Mouse (Mus musculus) neural tube, embryonic 12.5 days (tissue): ENCODE results near the gene Gmds. TPM values are rescaled to one million over a fixed set of nuclear protein-coding genes. Genes with fewer than 3 reads are reported as not detected.

Source experiments
- ATAC-seq: fragments of 200-750 bp; cut with Nextera tagmentation; 2 replicates; pipeline ENCODE4 v1.8.0; 2017; ENCODE audit warnings: low read depth, mild to moderate bottlenecking, moderate TSS enrichment, moderate library complexity; ENCODE audit not compliant: low FRiP score
- H3K27ac ChIP-seq: fragments of 300-500 bp; sonication (generic); 2 replicates; pipeline ENCODE4 v1.5.1; 2016
- H3K27me3 ChIP-seq: fragments of 300-500 bp; sonication (generic); replicated peaks from 2 replicates; pipeline ENCODE4 v1.6.1; 2016; ENCODE audit warnings: mild to moderate bottlenecking
- H3K36me3 ChIP-seq: fragments of 300-500 bp; sonication (generic); 2 replicates; pipeline ENCODE4 v1.6.1; 2016; ENCODE audit warnings: mild to moderate bottlenecking
- H3K4me1 ChIP-seq: fragments of 300-500 bp; sonication (generic); 2 replicates; pipeline ENCODE4 v1.6.1; 2016
- H3K4me2 ChIP-seq: fragments of 300-500 bp; sonication (generic); replicated peaks from 2 replicates; pipeline ENCODE4 v1.6.1; 2016; ENCODE audit warnings: mild to moderate bottlenecking
- H3K4me3 ChIP-seq: fragments of 300-500 bp; sonication (generic); 2 replicates; pipeline ENCODE4 v1.5.1; 2016
- H3K9ac ChIP-seq: fragments of 300-500 bp; sonication (generic); 2 replicates; pipeline ENCODE4 v1.6.1; 2016; ENCODE audit warnings: mild to moderate bottlenecking
- H3K9me3 ChIP-seq: fragments of 300-500 bp; sonication (generic); 2 replicates; pipeline ENCODE4 v1.6.1; 2016; ENCODE audit warnings: mild to moderate bottlenecking
- WGBS: fragments of 180-500 bp; shearing (Covaris S2); methylation state at CpG from one replicate; pipeline ENCODE4 v1.1.7; 2016; 5-methylcytosine and 5-hydroxymethylcytosine counted together
- polyA plus RNA-seq: library from polyadenylated mRNA; unstranded; fragments of >200 nt; fragmentation: Nextera tagmentation; extraction: Ambion mirVana; gene quantifications from 2 replicates; pipeline ENCODE4 v1.2.1, GENCODE M21; 2016

Gmds gene
- polyA plus RNA-seq, 1 experiment from 2014 or later, result 30.2 TPM

DNA sequence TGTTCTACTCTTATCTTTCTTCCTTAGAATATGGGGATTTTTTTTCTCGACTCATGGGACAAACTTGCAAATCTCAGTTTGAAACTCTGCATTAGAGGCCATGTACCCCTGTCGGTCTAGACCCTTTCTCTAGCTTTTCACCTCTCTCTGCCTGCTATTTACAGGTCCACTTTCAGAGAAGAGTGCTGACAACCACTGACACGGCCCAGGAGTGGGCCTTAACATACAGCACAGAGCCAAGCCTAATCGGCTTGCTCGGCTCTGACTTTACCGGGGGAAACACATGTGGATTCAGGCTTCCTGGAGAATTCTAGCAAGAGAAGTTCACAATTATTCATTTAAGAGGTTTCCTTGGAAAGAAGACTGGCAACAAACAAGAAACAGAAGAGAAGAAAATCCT is 517.5 kb downstream of the Gmds start:
- H3K4me2 ChIP-seq, result peak overlapping the region; percentile 54
- H3K27ac ChIP-seq, result no peak overlapping the region
- no peaks in the 10 kb centered on the region for H3K36me3 ChIP-seq
- H3K9me3 ChIP-seq, result no peaks in the 10 kb centered on the region
- no peak overlapping the region for H3K4me3 ChIP-seq
- WGBS, result 25% methylated on average over 6 of the region's 6 CpGs
- H3K27me3 ChIP-seq, result peaks cover 49% of the 10 kb centered on the region
- ATAC-seq, result no peak
- H3K4me1 ChIP-seq, result peaks cover 10% of the 10 kb centered on the region
- H3K9ac ChIP-seq, result 0 out of 2 replicates have a peak overlapping the region, but pooled peaks have one; percentile 30

DNA sequence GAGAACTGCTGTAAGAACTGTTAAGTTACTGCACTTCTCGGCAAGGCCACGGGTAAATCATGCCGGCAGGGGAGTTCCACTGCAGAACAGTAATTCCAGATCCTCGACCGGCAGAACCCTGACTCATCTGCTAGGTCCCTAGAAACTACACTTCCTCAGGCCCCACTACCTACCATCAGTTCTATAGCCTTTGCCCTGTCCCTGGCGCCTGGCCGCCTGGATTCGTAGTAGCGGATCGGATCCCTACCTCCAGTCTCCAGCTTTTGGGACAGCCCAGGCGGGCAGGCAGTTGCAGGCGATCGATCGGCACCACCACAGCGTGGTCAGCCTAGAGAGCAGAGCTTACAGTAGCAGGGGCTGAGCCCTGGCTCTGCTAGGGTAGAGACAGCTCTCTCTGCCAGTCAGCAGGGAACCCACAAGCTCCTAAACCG is 517.9 kb downstream of the Gmds start:
- WGBS, result 4% methylated on average over 16 of the region's 16 CpGs
- Histone ChIP-seq H3K4me1 (peaks cover 10% of the 10 kb centered on the region), H3K9me3 (no peaks in the 10 kb centered on the region), H3K36me3 (no peaks in the 10 kb centered on the region), H3K4me3 (0 out of 2 replicates have a peak overlapping the region, but pooled peaks have one; percentile 20), H3K4me2 (peak overlapping the region; percentile 54), H3K27me3 (peaks cover 53% of the 10 kb centered on the region), H3K27ac (no peak overlapping the region), H3K9ac (0 out of 2 replicates have a peak overlapping the region, but pooled peaks have one; percentile 30)
- peak; percentile 75 for ATAC-seq

DNA sequence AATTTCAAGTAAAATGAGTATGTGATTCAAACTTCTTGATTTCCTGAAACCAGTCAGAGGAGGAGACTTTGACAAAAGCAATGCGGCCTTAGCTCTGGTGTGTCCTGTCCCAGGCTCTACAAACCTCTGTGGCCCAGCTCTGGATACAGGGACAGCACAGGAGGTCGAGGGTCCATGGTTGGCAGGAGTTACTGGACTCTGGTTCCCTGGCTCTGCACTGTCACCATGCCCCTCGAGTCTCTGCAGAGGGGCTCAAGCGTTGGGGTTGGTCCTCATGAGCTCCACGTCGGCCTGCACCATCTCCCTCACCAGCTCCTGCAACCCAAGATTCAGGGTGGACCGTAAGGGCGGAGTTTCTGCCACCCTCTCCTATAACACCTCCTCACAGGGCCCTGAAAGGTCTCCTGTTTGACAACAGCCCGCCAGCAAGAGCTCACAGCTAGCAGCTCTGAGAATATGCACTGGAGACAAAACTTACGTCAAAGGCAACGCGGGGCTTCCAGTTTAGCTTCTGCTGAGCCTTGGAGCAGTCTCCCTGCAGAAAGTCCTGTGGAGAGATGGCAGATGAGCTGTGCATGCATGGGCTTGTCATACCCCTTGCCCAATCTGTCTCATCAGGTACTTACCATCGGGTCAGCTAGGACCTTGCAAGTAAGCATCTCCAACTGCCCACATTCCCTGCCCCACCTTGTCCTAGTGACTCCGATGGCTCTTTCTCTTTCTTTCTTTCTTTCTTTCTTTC is 518.7 kb downstream of the Gmds start:
- H3K36me3 ChIP-seq, result no peaks in the 10 kb centered on the region
- H3K27ac ChIP-seq, result no peak overlapping the region
- no peak for ATAC-seq
- no peak overlapping the region for H3K4me3 ChIP-seq
- H3K4me2 ChIP-seq, result peak overlapping the region; percentile 5; the same call in 1 of the 2 replicates
- H3K27me3 ChIP-seq, result peaks cover 60% of the 10 kb centered on the region
- WGBS, result 29% methylated on average over 14 of the region's 14 CpGs
- H3K9ac ChIP-seq, result no peak overlapping the region
- H3K9me3 ChIP-seq, result no peaks in the 10 kb centered on the region
- H3K4me1 ChIP-seq, result peaks cover 10% of the 10 kb centered on the region

DNA sequence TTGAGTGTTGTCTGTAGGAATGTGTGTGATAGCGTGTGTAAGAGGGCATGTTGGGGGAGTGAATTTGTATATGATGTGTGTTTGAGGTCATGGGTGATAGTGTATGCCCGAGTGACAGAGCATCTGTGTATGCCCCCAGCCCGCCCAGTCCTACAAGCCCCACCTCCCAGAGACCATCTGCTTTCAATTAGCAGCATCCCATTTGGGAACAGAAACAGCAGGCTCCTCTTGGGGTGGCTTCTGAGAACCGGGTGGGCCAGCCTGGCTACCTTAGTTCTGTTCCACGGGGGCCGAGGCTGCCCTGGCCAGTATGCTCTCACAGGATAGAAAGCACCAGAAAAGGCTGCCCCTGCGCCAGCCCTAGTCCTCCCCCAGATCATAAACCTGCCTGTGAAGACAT is 520.2 kb downstream of the Gmds start:
- no peaks in the 10 kb centered on the region for H3K36me3 ChIP-seq
- H3K4me3 ChIP-seq, result no peak overlapping the region
- 52% methylated on average over 7 of the region's 7 CpGs for WGBS
- peaks cover 75% of the 10 kb centered on the region for H3K27me3 ChIP-seq
- no peak overlapping the region for H3K27ac ChIP-seq
- H3K4me1 ChIP-seq, result peaks cover 10% of the 10 kb centered on the region
- H3K9me3 ChIP-seq, result no peaks in the 10 kb centered on the region
- no peak overlapping the region for H3K9ac ChIP-seq
- no peak overlapping the region for H3K4me2 ChIP-seq
- no peak; the same call in 1 of the 2 replicates for ATAC-seq

DNA sequence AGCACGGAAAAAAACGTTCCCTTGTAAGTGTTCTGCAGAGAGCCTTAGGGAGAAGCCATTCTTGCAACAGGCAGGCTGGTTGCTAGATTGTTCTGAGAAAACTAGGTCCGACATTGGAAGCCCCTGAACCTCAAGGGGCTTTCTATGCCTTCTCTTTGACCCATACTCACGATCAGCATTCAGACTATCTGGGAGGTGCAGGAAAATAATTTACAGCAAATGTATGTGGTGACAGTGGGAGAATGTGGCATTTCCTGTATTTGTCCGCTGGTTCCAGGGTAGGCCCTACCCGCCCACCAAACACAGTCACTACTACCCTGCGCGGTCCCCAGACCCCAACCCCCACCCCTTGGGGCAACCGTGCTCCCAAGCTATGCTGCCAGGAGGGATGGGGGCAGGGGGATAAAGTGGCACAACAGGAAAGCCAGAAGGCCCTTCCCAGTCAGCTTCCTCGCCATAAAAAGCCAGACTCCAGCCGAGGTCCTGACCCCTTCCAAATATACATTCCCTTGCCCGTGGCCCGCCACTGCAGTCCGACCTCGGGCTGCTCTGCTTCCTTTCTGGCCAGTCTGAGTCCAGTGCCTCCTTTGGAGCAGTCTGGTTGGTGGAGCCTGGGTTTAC is 523.0 kb downstream of the Gmds start:
- Histone ChIP-seq H3K9ac (no peak overlapping the region), H3K9me3 (no peaks in the 10 kb centered on the region), H3K4me3 (no peak overlapping the region), H3K4me1 (peaks cover 5% of the 10 kb centered on the region), H3K36me3 (no peaks in the 10 kb centered on the region), H3K4me2 (peak overlapping the region; percentile 24; the same call in 1 of the 2 replicates), H3K27ac (no peak overlapping the region), H3K27me3 (peaks cover 86% of the 10 kb centered on the region)
- WGBS, result 14% methylated on average over 15 of the region's 15 CpGs
- no peak for ATAC-seq

DNA sequence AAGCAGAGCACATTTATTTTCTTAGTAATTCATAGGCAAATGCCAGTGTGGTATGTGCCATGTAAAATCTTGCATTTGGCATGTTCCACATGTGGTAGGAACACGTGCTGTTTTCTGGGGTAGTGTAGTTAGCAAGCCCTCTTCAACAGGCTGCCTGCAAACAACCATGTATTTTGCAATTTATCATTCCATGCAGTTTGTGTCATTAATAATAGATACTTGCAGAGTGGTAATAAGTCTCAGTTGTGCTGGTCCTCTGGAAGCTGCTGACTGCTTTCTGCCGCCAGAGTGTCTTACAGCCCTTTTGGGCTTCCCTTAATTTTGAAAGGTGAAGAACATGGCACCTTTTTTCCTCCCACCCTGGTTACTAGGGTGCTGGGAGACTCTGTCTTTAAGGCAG is 525.8 kb downstream of the Gmds start:
- H3K27ac ChIP-seq, result no peak overlapping the region
- peak overlapping the region; percentile 38 for H3K4me2 ChIP-seq
- WGBS, result 44% methylated on average over 2 of the region's 2 CpGs
- no peak for ATAC-seq
- no peak overlapping the region for H3K9ac ChIP-seq
- H3K4me1 ChIP-seq, result peaks cover 14% of the 10 kb centered on the region
- peaks cover 86% of the 10 kb centered on the region for H3K27me3 ChIP-seq
- H3K4me3 ChIP-seq, result no peak overlapping the region
- H3K36me3 ChIP-seq, result no peaks in the 10 kb centered on the region
- H3K9me3 ChIP-seq, result no peaks in the 10 kb centered on the region

DNA sequence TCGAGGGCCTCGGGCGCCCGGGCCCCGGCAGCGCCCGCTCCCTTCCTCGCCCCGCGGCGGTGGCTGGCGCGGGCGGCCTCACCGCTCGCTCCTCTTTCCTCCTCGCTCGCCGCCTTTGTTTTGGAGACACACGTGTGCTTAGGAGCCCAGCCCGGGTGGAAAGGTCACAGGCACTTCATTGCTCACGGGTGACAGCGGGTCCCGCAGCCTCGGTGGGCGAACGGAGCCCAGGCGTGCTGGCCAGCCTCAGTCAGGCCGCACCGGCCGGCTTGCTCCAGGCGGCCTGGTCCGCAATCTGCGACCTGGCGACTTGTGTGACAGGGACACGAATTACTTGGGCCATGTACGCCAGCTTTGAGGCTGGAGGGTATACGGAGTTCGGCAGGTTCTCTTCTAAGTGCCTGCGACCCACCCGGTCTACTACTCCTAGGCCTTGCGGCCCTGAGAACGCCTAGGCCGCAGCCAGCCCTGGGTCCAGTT is 527.0 kb downstream of the Gmds start:
- WGBS, result 3% methylated on average over 44 of the region's 44 CpGs
- Histone ChIP-seq H3K9me3 (no peaks in the 10 kb centered on the region), H3K4me1 (peaks cover 23% of the 10 kb centered on the region), H3K4me2 (peak overlapping the region; percentile 51), H3K27me3 (peaks cover 89% of the 10 kb centered on the region), H3K9ac (peak overlapping the region; percentile 67), H3K27ac (no peak overlapping the region), H3K36me3 (no peaks in the 10 kb centered on the region), H3K4me3 (peak overlapping the region; percentile 38)
- ATAC-seq, result no peak

DNA sequence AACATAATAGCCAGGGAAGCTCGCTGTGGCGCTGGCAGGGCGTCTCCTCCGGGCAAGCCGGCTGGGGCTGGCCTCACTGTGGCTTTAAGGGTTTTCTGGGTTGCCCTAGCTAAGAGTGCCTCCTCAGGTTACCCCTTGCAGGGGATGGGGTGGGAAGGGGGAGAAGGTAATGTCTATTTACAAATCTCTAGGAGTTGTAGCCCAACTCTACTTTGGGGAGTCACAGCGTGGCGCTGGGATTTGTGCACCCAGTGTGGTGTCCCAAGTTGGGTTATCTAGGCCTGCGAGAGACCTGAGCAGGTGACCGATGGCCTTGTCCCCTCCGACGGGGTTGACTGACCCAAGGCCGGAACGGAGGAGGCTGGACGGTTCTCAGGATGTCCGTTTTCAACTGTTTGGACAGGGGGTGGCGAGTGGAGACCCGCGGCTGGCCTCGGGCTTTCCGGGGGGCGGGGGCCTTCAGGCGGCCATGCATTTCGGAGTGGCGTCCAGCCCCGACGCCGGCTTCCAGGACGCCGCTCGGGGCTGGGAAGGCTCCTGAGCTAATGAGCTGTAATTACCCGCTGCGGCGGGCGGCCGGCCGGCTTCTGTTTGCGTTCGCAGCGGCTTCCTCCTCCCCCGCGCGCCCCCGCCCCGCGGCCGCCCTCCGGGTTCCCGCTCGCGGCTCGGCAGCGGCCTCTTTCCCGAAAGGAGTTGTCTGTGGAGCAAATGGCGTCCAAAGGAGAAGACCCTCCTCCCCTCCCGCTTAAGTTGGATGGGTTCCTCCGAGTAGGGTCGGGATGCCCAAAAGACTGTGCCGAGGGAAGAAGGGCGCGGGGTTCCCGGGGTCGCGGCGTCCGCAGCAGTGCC is 527.6 kb downstream of the Gmds start:
- ATAC-seq, result no peak
- Histone ChIP-seq H3K9me3 (no peaks in the 10 kb centered on the region), H3K36me3 (no peaks in the 10 kb centered on the region), H3K4me2 (peak overlapping the region; percentile 51), H3K27ac (peak overlapping the region; percentile 26; the same call in 1 of the 2 replicates), H3K4me1 (peaks cover 30% of the 10 kb centered on the region), H3K4me3 (peak overlapping the region; percentile 38), H3K27me3 (peaks cover 89% of the 10 kb centered on the region), H3K9ac (peak overlapping the region; percentile 67)
- under 1% methylated on average over 65 of the region's 65 CpGs for WGBS

DNA sequence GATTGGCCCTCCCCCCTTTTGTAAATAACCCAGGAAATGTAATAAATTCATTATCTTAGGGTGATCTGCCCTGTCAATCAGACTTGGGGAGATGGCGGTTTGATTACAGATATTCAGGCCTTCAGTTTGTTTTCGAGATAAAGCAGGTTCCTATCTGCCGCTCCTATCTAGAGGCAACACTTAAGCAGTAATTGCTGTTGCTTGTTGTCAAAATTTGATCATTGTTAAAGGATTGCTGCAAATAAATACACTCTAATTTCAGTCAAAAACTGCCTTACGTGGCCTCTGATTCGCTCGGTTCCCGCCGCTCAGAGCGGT is 528.2 kb downstream of the Gmds start:
- H3K4me2 ChIP-seq, result peak overlapping the region; percentile 51; the same call in 1 of the 2 replicates

DNA sequence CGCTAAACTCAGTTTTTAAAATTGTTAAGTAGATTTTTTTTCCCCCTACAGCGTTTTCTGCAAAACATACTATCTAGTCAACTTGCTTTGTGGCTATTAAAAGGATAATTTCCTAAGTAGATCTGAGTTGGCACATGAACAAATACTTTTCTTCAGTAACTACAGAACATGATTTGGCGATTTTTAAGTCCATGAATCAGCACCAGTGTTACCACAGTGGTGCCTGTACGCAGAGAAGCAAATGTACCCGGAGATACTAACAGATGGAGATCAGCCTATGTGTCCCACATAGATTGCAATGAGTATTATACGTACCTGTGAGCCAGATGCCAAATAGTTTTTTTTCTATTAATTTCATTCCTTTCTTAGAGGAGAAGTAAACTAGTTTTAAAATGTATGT is 528.8 kb downstream of the Gmds start:
- no peaks in the 10 kb centered on the region for H3K36me3 ChIP-seq
- 3% methylated on average over 6 of the region's 6 CpGs for WGBS
- H3K27me3 ChIP-seq, result peaks cover 90% of the 10 kb centered on the region
- no peak overlapping the region for H3K4me3 ChIP-seq
- H3K9ac ChIP-seq, result no peak overlapping the region
- no peak overlapping the region for H3K4me2 ChIP-seq
- peaks cover 30% of the 10 kb centered on the region for H3K4me1 ChIP-seq
- ATAC-seq, result no peak
- no peaks in the 10 kb centered on the region for H3K9me3 ChIP-seq
- no peak overlapping the region for H3K27ac ChIP-seq

More for the DNA sequence above, 528.2 kb downstream of the Gmds start:
- no peaks in the 10 kb centered on the region for H3K9me3 ChIP-seq
- peak overlapping the region; percentile 67 for H3K9ac ChIP-seq
- WGBS, result under 1% methylated on average over 9 of the region's 9 CpGs
- no peak for ATAC-seq
- H3K27me3 ChIP-seq, result peaks cover 89% of the 10 kb centered on the region
- peak overlapping the region; percentile 38 for H3K4me3 ChIP-seq
- peaks cover 30% of the 10 kb centered on the region for H3K4me1 ChIP-seq
- no peak overlapping the region for H3K27ac ChIP-seq
- no peaks in the 10 kb centered on the region for H3K36me3 ChIP-seq

DNA sequence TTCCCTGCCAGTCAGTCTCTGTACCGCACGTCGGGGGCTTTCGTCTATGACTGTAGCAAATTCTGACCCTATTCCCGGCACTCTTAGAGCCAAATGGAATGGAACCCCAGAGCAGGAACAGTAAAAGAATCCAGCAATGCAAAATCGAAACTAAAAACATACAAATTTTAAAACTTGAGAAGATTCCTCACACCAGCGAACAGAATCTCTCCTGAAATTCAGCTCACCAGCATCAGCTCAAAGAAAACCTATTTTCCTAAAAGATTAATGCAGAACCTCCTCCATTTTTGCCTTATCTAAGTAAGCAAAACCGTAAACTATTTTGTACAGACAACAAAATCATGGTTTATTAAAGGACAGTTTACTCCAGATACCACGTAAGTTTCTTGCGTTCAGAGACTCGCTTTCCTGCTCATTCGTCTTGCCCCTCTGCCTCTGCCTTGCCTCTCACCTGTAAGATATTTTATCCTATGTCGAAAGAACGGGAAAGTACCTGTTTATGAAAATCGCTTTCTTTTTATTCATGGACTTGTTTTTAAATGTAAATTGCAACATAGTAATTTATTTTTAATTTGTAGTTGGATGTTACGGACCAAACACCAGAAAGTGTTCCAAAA is 529.6 kb downstream of the Gmds start:
- H3K9ac ChIP-seq, result peak overlapping the region; percentile 74
- no peak for ATAC-seq
- no peaks in the 10 kb centered on the region for H3K36me3 ChIP-seq
- H3K27ac ChIP-seq, result 0 out of 2 replicates have a peak overlapping the region, but pooled peaks have one; percentile 81
- 4% methylated on average over 16 of the region's 16 CpGs for WGBS
- peak overlapping the region; percentile 73 for H3K4me2 ChIP-seq
- H3K4me1 ChIP-seq, result peaks cover 30% of the 10 kb centered on the region
- H3K4me3 ChIP-seq, result peak overlapping the region; percentile 50
- H3K27me3 ChIP-seq, result peaks cover 90% of the 10 kb centered on the region
- H3K9me3 ChIP-seq, result no peaks in the 10 kb centered on the region
